Mouse (Mus musculus) gonadal fat pad, adult 2 months (tissue): Measurements from ENCODE around the gene Rhof. TPM values are rescaled to one million over a fixed set of nuclear protein-coding genes. Genes with fewer than 3 reads are reported as not detected.

Experiments
- DNase-seq: peaks from one replicate; pipeline ENCODE4 v3.0.0-alpha.2; 2012; ENCODE audit warnings: low read depth
- polyA plus RNA-seq: library from polyadenylated mRNA; depleted of rRNA; stranded (reverse); fragments of >200 nt; gene quantifications from 2 replicates; pipeline ENCODE4 v1.2.3, GENCODE M21; 2012; rRNA removed

The Rhof gene
- 2.1 and 2.7 TPM in 2 replicates for polyA plus RNA-seq

GRCm38 (mm10) chr5:123132308-123133071, at the start of gene Rhof:
Gene Rhof, minus strand, starts transcription at chr5:123132692.
- DNase-seq, result no peak

- DNase-seq, result no peak
Measured at GRCm38 (mm10) chr5:123181536-123181935, 49.0 kb upstream of the Rhof start.

- DNase-seq, result no peak
Measured at GRCm38 (mm10) chr5:123180390-123180789, 47.9 kb upstream of the Rhof start.

GRCm38 (mm10) chr5:123178792-123179191, 46.3 kb upstream of the Rhof start:
- no peak for DNase-seq

GRCm38 (mm10) chr5:123171646-123172350, 39.3 kb upstream of the Rhof start:
- peak; percentile 12 for DNase-seq

- no peak for DNase-seq
Measured at GRCm38 (mm10) chr5:123170365-123170764, 37.9 kb upstream of the Rhof start.

GRCm38 (mm10) chr5:123169284-123169683, 36.8 kb upstream of the Rhof start, which contains the start of gene Psmd9:
Gene Psmd9, plus strand, starts transcription at chr5:123169413.
- no peak for DNase-seq

GRCm38 (mm10) chr5:123167591-123167990, 35.1 kb upstream of the Rhof start:
- no peak for DNase-seq

GRCm38 (mm10) chr5:123166437-123166836, 33.9 kb upstream of the Rhof start:
- no peak for DNase-seq

- no peak for DNase-seq
Measured at GRCm38 (mm10) chr5:123162942-123163341, 30.4 kb upstream of the Rhof start.

GRCm38 (mm10) chr5:123160341-123160740, 27.8 kb upstream of the Rhof start:
- DNase-seq, result no peak

GRCm38 (mm10) chr5:123159866-123160265, 27.4 kb upstream of the Rhof start:
- DNase-seq, result no peak

GRCm38 (mm10) chr5:123159446-123159845, 27.0 kb upstream of the Rhof start:
- no peak for DNase-seq

- no peak for DNase-seq
Measured at GRCm38 (mm10) chr5:123157972-123158371, 25.5 kb upstream of the Rhof start.

- DNase-seq, result no peak
Measured at GRCm38 (mm10) chr5:123156763-123157162, 24.3 kb upstream of the Rhof start.

GRCm38 (mm10) chr5:123155425-123155824, 22.9 kb upstream of the Rhof start:
- DNase-seq, result no peak

- no peak for DNase-seq
Measured at GRCm38 (mm10) chr5:123152901-123153300, 20.4 kb upstream of the Rhof start.

- DNase-seq, result no peak
Measured at GRCm38 (mm10) chr5:123151707-123152362, 19.3 kb upstream of the Rhof start.

GRCm38 (mm10) chr5:123151077-123151476, 18.6 kb upstream of the Rhof start:
- DNase-seq, result no peak

- DNase-seq, result no peak
Measured at GRCm38 (mm10) chr5:123150641-123151040, 18.1 kb upstream of the Rhof start.

- no peak for DNase-seq
Measured at GRCm38 (mm10) chr5:123149451-123150400, 17.2 kb upstream of the Rhof start.
